Mouse (Mus musculus): ENCODE results near the gene Gpr89.

- TF ChIP-seq CTCF (IDR thresholded peaks at IDR 0.05; ENCODE audit: borderline replicate concordance, insufficient read depth, low read depth, low read length) (no peak), POLR2A (IDR thresholded peaks at IDR 0.05; ENCODE audit: borderline replicate concordance, insufficient read depth, low read length) (no peak)
Measured at GRCm38 (mm10) chr3:96880385-96880784, 24.8 kb downstream of the Gpr89 start.

Data from cerebellum, adult 2 months (tissue).